Mouse (Mus musculus) thymus, adult 2 months (tissue): ENCODE measurements around the gene Nectin4.

ENCODE experiments used
- CTCF ChIP-seq: fragments of 200-500 bp; IDR thresholded peaks from 2 replicates; pipeline ENCODE4 v1.5.1; 2012; ENCODE audit warnings: mild to moderate bottlenecking, control low read depth, low read length, moderate library complexity, borderline replicate concordance; ENCODE audit not compliant: control insufficient read depth, poor library complexity, insufficient read depth; ENCODE audit errors: extremely low read depth
- POLR2A ChIP-seq: fragments of 200-500 bp; IDR thresholded peaks from 2 replicates; pipeline ENCODE4 v1.6.1; 2012; ENCODE audit warnings: mild to moderate bottlenecking, low read length, control low read depth, moderate library complexity; ENCODE audit not compliant: control insufficient read depth, poor library complexity, insufficient read depth; ENCODE audit errors: extremely low read depth

DNA sequence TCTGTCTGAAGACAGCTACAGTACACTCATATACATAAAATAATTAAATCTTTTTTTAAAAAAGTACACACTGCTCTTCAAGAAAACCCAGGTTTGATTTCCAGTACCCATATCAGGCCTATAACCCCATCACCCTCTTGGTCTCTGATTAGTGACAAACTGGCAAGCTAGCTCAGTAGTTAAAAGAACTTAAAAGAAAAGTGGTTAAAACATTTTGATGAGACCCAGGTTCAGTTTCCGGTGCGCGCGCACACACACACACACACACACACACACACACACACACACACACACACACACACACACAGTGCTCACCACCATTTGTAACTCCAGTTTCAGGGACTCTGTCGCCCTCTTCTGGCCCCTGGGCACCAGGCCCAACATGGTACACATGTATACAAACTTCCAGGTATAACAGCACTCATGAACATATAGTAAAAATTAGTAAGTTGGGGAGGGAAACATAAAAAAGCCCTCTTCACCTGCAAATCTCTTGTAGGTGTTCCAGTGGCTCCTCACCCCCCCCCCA, 14.0 kb upstream of the Nectin4 start:
- peak; percentile 61; the same call in 1 of the 2 replicates for TF ChIP-seq CTCF
- TF ChIP-seq POLR2A = no peak
